Mouse (Mus musculus): ENCODE data around the gene 4930572O03Rik.
"Not testable (repeated sequence)": the region's sequence is repeated elsewhere in the genome, so short reads cannot be mapped to it uniquely, and the experiment has no call there.

- TF ChIP-seq POLR2A (IDR thresholded peaks at IDR 0.05; ENCODE audit: low read depth, low read length); CTCF (IDR thresholded peaks at IDR 0.05; ENCODE audit: extremely low read depth, insufficient read length, insufficient replicate concordance, low read depth, low read length): not testable (repeated sequence)
Measured at GRCm38 (mm10) chr5:15674429-15675244, 17.8 kb upstream of the 4930572O03Rik start.

All from small intestine, adult 2 months (tissue).